Mouse (Mus musculus) gastrocnemius, postnatal 10 days (tissue): Measurements from ENCODE around the gene Gm7030. TPM values are rescaled to one million over a fixed set of nuclear protein-coding genes. Genes with fewer than 3 reads are reported as not detected.
"Not testable (repeated sequence)": the region's sequence is repeated elsewhere in the genome, so short reads cannot be mapped to it uniquely, and the experiment has no call there.

Experiments used
- DNase-seq: peaks from one replicate; pipeline ENCODE4 v3.0.0; 2021; ENCODE audit warnings: mixed read lengths
- total RNA-seq, 2 experiments: library from RNA; stranded (reverse); gene quantifications; 2 replicates each; pipeline ENCODE4 v1.2.3; 2021

Gm7030 gene
- total RNA-seq, 2 experiments from 2014 or later: not detected

DNA sequence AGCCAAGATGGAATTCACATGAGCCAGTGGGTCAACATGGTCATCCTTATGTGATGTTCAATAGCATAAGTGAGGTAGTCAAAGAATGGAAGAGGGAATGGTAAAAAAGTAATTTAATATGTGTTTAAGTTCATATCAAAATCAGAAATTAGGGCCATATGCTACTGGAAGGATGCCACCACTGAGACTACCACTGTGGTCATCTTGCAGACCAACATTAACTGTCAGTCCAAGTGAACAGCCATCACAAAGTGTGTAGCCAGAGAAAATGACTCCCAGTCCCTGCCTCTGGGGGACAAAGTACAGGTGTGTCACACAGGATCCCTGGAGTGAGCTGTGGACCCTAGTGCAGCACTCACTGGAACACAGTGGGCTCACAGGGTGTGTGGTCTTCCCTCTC is 47.3 kb downstream of the Gm7030 start:
- not testable (repeated sequence) for DNase-seq

GRCm38 (mm10) chr17:36060829-36061228 is 68.4 kb downstream of the Gm7030 start:
- DNase-seq: peak; percentile 91

Other genes with a start within 250 kb of the Gm7030 start
- 10 to 100 TPM; 12.6 to 16.8 TPM for gene Dhx16, start 249.6 kb downstream of the Gm7030 start, total RNA-seq
- gene 2310061I04Rik, start 232.0 kb downstream of the Gm7030 start, total RNA-seq: 10 to 100 TPM; 49.6 to 56.2 TPM
- 1 to 10 TPM; 6.4 to 9.8 TPM for gene Atat1, start 219.3 kb downstream of the Gm7030 start, total RNA-seq
- gene Mrps18b, start 213.0 kb downstream of the Gm7030 start, total RNA-seq: 10 to 100 TPM; 44.8 to 54.4 TPM
- 10 to 100 TPM; 31.4 to 47.1 TPM for gene Ppp1r10, start 213.0 kb downstream of the Gm7030 start, total RNA-seq
- gene Abcf1, start 159.7 kb downstream of the Gm7030 start, total RNA-seq: 10 to 100 TPM; 65.7 to 71.6 TPM
- 10 to 100 TPM; 21.7 to 28.5 TPM for gene Gnl1, start 149.6 kb downstream of the Gm7030 start, total RNA-seq
- 1 to 10 TPM; 5.1 to 9.3 TPM for gene Prr3, start 149.2 kb downstream of the Gm7030 start, total RNA-seq
- under 1 TPM; 0.45 to 0.84 TPM for gene H2-T24, start 108.9 kb downstream of the Gm7030 start, total RNA-seq
- 1 to 10 TPM; 5.2 to 6.7 TPM for gene H2-T23, start 96.6 kb downstream of the Gm7030 start, total RNA-seq
- 1 to 10 TPM; 8.1 to 8.8 TPM for gene H2-T22, start 86.7 kb downstream of the Gm7030 start, total RNA-seq
- under 1 TPM in 1 of 2 experiments, not detected in 1; 0.16 TPM for gene Gm6034, start 86.5 kb downstream of the Gm7030 start, total RNA-seq
- 1 to 10 TPM; 1.6 to 2.0 TPM for gene Gm11127, start 71.1 kb downstream of the Gm7030 start, total RNA-seq
- gene Gm19684, start 7.7 kb downstream of the Gm7030 start, total RNA-seq: not detected
- gene Gm8909, start 39.1 kb upstream of the Gm7030 start, total RNA-seq: not detected
- gene H2-T3, start 60.9 kb upstream of the Gm7030 start, total RNA-seq: not detected
- gene Rpp21, start 128.6 kb upstream of the Gm7030 start, total RNA-seq: 10 to 100 TPM; 26.3 to 28.5 TPM
- 1 to 10 TPM; 4.8 to 7.0 TPM for gene Trim39, start 142.8 kb upstream of the Gm7030 start, total RNA-seq
- gene H2-M10.2, start 157.1 kb upstream of the Gm7030 start, total RNA-seq: not detected
- not detected for gene H2-M10.1, start 196.7 kb upstream of the Gm7030 start, total RNA-seq
- gene H2-M10.3, start 239.0 kb upstream of the Gm7030 start, total RNA-seq: not detected